Mouse (Mus musculus) liver, embryonic 14.5 days (tissue): ENCODE measurements around the gene Lmln. TPM values are rescaled to one million over a fixed set of nuclear protein-coding genes. Genes with fewer than 3 reads are reported as not detected.
"Not testable (repeated sequence)": the region's sequence is repeated elsewhere in the genome, so short reads cannot be mapped to it uniquely, and the experiment has no call there.

Experiments used
- ATAC-seq: fragments of 200-750 bp; cut with Nextera tagmentation; 2 replicates; pipeline ENCODE4 v1.8.0; 2017; ENCODE audit warnings: moderate number of reproducible peaks, mild to moderate bottlenecking, moderate library complexity; ENCODE audit not compliant: insufficient read depth
- DNase-seq, 3 experiments: peaks; one replicate each; pipeline ENCODE4 v3.0.0-alpha.2; 2012 to 2013; ENCODE audit warnings: low read depth in 3 of 3, low spot score in 3 of 3
- H3K27ac ChIP-seq: fragments of 300-500 bp; sonication (generic); 2 replicates; pipeline ENCODE4 v1.5.1; 2014; ENCODE audit warnings: moderate library complexity, mild to moderate bottlenecking, control low read depth, inconsistent platforms
- H3K27me3 ChIP-seq: fragments of 300-500 bp; sonication (generic); 2 replicates; pipeline ENCODE4 v1.6.1; 2014; ENCODE audit warnings: mild to moderate bottlenecking, low read length, moderate library complexity; ENCODE audit not compliant: control insufficient read depth, insufficient read depth
- H3K36me3 ChIP-seq: fragments of 300-500 bp; sonication (generic); replicated peaks from 2 replicates; pipeline ENCODE4 v1.6.1; 2014; ENCODE audit warnings: low read depth; ENCODE audit not compliant: control insufficient read depth, insufficient read depth
- H3K4me1 ChIP-seq, 2 experiments: fragments of 200-500 bp in 1 of 2; fragments of 300-500 bp in 1 of 2; sonication (generic) in 1 of 2; replicated peaks; 2 replicates each; pipeline ENCODE4 v1.6.1; 2012 to 2014; ENCODE audit warnings: antibody characterized with exemption in 1 of 2, inconsistent platforms in 1 of 2, low read length in 1 of 2; ENCODE audit not compliant: control insufficient read depth in 2 of 2, insufficient read depth in 2 of 2
- H3K4me2 ChIP-seq: fragments of 300-500 bp; sonication (generic); 2 replicates; pipeline ENCODE4 v1.6.1; 2014; ENCODE audit warnings: low read depth, mild to moderate bottlenecking, control low read depth, moderate library complexity
- H3K4me3 ChIP-seq, 2 experiments: fragments of 200-500 bp in 1 of 2; fragments of 300-500 bp in 1 of 2; sonication (generic) in 1 of 2; 2 replicates each; pipeline ENCODE4 v1.5.1; 2012 to 2014; ENCODE audit warnings: low read depth in 2 of 2, low read length in 2 of 2, mild to moderate bottlenecking in 2 of 2, control low read depth in 1 of 2, inconsistent platforms in 1 of 2, moderate library complexity in 1 of 2; ENCODE audit not compliant: insufficient read depth in 1 of 2
- H3K9ac ChIP-seq: fragments of 300-500 bp; sonication (generic); replicated peaks from 2 replicates; pipeline ENCODE4 v1.6.1; 2014; ENCODE audit warnings: mild to moderate bottlenecking, control low read depth, moderate library complexity
- H3K9me3 ChIP-seq: fragments of 300-500 bp; sonication (generic); 2 replicates; pipeline ENCODE4 v1.6.1; 2016; ENCODE audit warnings: low read length, mixed read lengths; ENCODE audit not compliant: control insufficient read depth
- CTCF ChIP-seq: IDR thresholded peaks from 2 replicates; pipeline ENCODE4 v1.5.1; 2016; ENCODE audit warnings: antibody characterized with exemption, low read depth, control low read depth
- EP300 ChIP-seq: IDR thresholded peaks from 2 replicates; pipeline ENCODE4 v1.6.1; 2016; ENCODE audit warnings: antibody characterized with exemption, low read depth
- WGBS: fragments of 180-500 bp; shearing (Covaris S2); extraction: QIAGEN DNeasy Blood & Tissue Kit; methylation state at CpG from one replicate; pipeline ENCODE4 v1.1.7; 2014; ENCODE audit not compliant: insufficient replicate concordance; 5-methylcytosine and 5-hydroxymethylcytosine counted together
- polyA plus RNA-seq, 2 experiments: library from polyadenylated mRNA; depleted of rRNA in 1 of 2; stranded (reverse) in 1 of 2; unstranded in 1 of 2; fragments of >200 nt; fragmentation: Nextera tagmentation in 1 of 2; extraction: Ambion mirVana in 1 of 2; gene quantifications; 2 replicates each; pipeline versions ENCODE4 v1.2.1 to v1.2.3; 2012 to 2014

The Lmln gene
- polyA plus RNA-seq, 2 experiments, result 0.32 to 0.75 TPM

DNA sequence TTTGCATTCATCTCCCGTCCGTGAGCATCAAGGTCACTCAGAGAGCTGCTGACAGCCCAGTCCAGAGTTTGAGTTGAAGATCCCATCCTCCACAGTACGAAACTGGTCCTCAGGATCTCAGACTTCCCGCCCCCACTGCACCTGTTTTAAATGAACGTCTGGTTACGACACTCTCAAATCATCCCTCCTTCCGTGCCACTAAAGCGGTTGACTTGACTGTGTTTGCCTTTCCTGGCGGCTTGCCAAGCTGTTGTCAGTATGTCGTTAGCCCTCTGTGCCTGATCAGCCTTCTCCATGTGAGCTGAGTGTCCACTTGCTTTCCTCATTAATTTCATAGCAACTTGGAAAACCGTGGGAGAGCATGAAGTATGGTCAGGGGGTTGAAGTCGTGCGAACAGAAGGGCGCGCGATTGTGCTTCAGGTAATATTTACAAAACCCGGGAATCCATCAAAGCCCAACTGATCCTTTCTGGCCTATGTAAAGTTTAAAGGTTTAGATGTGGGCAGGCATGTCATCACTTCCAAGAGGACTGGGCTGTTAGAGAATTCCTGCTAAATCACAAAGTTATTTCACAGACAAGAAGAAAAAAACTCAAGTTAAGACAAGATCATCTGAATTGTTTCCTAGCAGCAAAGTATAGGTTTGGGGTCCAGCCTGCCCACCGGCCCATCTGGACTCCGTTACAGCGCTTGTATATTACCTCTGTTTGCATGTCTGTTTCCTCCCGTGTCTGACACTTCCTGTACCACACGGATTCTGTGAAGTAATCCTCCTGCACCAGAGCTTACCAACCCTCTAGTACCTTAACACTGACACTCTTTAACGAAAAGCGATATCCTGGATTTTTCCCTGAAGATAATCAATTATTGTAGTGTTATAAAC is 61.9 kb downstream of the Lmln start:
- H3K4me3 ChIP-seq, result no peak overlapping the region
- DNase-seq (peak in 2 of 3 experiments; percentile 16 to 17), ATAC-seq (peak; percentile 45; the same call in 1 of the 2 replicates)

DNA sequence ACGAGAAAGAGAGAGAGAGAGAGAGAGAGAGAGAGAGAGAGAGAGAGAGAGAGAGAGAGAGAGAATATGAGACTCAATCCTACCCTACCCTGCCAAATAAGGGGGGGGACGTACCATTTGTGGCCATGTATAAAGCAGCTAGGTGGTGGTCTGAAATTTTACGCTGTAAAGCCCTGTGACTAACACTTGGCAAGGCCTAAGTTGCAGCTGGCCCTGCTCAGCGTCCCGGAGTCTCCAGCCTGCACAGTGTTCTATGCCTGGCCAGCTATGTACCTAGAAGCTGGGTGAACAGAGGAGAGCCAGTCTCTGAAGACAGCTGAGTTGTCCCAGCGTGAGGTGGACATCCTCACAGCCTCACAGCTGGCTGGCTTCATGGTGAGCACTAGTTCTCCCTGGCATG is 64.7 kb downstream of the Lmln start:
- no peak overlapping the region for H3K9ac ChIP-seq
- H3K4me1 ChIP-seq, result peaks cover 0 to 6% of the 10 kb centered on the region in 2 experiments; a peak in 2 of 4 replicates
- H3K27me3 ChIP-seq, result no peaks in the 10 kb centered on the region
- no peaks in the 10 kb centered on the region for H3K36me3 ChIP-seq
- H3K27ac ChIP-seq, result no peak overlapping the region
- no peak for DNase-seq
- no peak overlapping the region for H3K4me2 ChIP-seq
- no peak for ATAC-seq
- no peak for TF ChIP-seq EP300
- no peak for TF ChIP-seq CTCF
- no peak overlapping the region for H3K4me3 ChIP-seq
- H3K9me3 ChIP-seq, result no peaks in the 10 kb centered on the region
- WGBS, result 72% methylated on average over 6 of the region's 6 CpGs

More for the DNA sequence above, 61.9 kb downstream of the Lmln start:
- Histone ChIP-seq H3K27me3 (no peaks in the 10 kb centered on the region), H3K4me2 (peak overlapping the region; percentile 20; the same call in 1 of the 2 replicates), H3K9ac (no peak overlapping the region), H3K36me3 (no peaks in the 10 kb centered on the region), H3K27ac (no peak overlapping the region), H3K4me1 (peaks cover 0 to 6% of the 10 kb centered on the region in 2 experiments; a peak in 2 of 4 replicates), H3K9me3 (no peaks in the 10 kb centered on the region)
- TF ChIP-seq EP300 (no peak), CTCF (no peak)
- WGBS, result 76% methylated on average over 24 of the region's 24 CpGs

DNA sequence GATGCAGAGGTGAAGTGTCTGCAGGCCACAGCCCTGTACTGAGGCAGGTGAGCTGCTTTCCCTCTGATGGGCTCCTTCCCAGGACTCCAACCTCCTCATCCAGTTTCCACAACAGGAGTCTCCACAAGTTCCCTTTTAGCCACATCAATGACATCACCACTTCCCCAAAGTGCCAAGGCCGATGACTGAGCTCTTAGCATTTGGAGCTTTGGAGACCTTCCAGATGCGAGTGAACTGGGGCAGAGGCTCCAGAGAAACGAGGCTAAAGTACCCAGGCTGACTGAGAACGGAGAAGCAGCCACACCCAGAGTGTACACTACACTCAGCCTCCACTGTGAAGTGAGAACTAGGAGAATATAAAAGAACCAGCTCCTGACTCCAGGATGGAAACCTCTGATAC is 68.4 kb downstream of the Lmln start:
- DNase-seq (no peak), ATAC-seq (no peak)
- Histone ChIP-seq H3K27ac (no peak overlapping the region), H3K27me3 (no peaks in the 10 kb centered on the region), H3K4me2 (no peak overlapping the region), H3K9me3 (no peaks in the 10 kb centered on the region), H3K4me3 (no peak overlapping the region), H3K36me3 (no peaks in the 10 kb centered on the region), H3K9ac (no peak overlapping the region), H3K4me1 (peaks cover 0 to 4% of the 10 kb centered on the region in 2 experiments; a peak in 2 of 4 replicates)
- 27% methylated on average over 4 of the region's 4 CpGs for WGBS
- no peak for TF ChIP-seq CTCF

DNA sequence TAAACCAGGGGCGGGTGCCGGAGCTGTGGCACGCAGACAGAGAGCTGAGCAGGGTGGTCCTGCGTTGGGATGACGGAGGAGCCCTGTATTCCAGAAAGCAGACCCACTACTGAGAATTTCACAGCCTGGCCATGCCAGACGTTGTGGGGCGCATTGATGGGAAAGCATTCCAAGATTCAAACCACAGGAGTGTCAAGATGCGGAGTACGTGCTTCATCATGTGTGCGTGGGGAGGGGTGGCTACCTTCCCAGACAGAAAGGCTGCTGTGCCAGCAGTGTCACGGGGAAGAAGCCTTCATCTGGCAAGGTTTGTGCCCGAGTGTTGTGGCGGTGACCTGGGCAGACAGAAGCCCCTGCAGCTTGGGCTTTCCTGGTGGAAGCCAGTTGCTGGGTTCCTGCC is 70.9 kb downstream of the Lmln start:
- H3K9me3 ChIP-seq, result no peaks in the 10 kb centered on the region
- H3K4me3 ChIP-seq, result no peak overlapping the region
- TF ChIP-seq EP300, result no peak
- TF ChIP-seq CTCF, result no peak
- no peak overlapping the region for H3K4me2 ChIP-seq
- WGBS, result 79% methylated on average over 13 of the region's 13 CpGs
- ATAC-seq (no peak), DNase-seq (no peak)
- no peaks in the 10 kb centered on the region for H3K4me1 ChIP-seq
- H3K27ac ChIP-seq, result no peak overlapping the region
- no peaks in the 10 kb centered on the region for H3K27me3 ChIP-seq
- no peaks in the 10 kb centered on the region for H3K36me3 ChIP-seq
- no peak overlapping the region for H3K9ac ChIP-seq

DNA sequence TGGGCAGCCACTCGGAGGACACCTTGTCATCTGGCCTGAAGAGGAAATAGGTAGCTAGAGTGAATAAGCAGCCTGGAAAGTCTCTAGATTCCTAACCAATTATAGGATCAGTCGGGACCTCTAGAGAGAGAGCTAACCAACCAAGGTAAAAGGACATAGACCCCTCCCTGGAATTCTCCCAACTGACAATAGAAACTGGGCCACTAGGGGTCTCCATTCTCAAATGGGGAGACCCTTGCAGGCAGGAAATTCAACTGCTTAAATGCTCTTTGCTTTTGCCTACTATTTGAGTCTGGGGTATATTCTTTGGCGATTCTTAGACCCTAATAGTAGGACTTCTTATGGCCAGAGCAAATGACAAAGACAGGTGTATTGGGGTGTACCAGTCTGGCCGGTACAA is 72.8 kb downstream of the Lmln start:
- Histone ChIP-seq H3K4me2 (no peak overlapping the region), H3K27me3 (no peaks in the 10 kb centered on the region), H3K27ac (no peak overlapping the region), H3K36me3 (no peaks in the 10 kb centered on the region), H3K9ac (no peak overlapping the region), H3K4me3 (no peak overlapping the region), H3K9me3 (no peaks in the 10 kb centered on the region), H3K4me1 (no peaks in the 10 kb centered on the region)
- no peak for ATAC-seq
- no peak for DNase-seq
- no peak for TF ChIP-seq EP300
- no peak for TF ChIP-seq CTCF
- WGBS, result 55% methylated on average over 4 of the region's 4 CpGs

DNA sequence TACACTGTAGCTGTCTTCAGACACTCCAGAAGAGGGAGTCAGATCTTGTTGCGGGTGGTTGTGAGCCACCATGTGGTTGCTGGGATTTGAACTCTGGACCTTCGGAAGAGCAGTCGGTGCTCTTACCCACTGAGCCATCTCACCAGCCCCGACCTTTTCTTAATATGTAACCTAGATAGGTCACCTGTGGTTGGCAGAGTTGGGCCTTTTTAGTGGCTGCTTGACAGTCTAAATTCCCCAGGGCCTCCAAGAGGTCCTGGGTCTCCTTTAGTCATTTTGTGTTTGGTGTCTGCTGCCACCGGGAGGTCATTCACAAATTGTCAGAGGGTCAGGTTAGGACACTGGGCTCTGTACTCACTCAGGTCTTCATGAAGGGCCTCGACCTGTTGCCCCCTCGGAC is 76.7 kb downstream of the Lmln start:
- 62% methylated on average over 6 of the region's 7 CpGs for WGBS
- not testable (repeated sequence) for DNase-seq

More for the DNA sequence above, 76.7 kb downstream of the Lmln start:
- H3K36me3 ChIP-seq, H3K4me2 ChIP-seq, H3K4me3 ChIP-seq, H3K9me3 ChIP-seq, H3K4me1 ChIP-seq, ATAC-seq, H3K27ac ChIP-seq, H3K9ac ChIP-seq, H3K27me3 ChIP-seq: not testable (repeated sequence)
